Comparison of ENCODE assay signal across 22 mouse cellular contexts in genomic region chr1:153376446-153376845, GRCm38 (mm10). TPM values are rescaled to one million over a fixed set of nuclear protein-coding genes. Genes with fewer than 3 reads are reported as not detected.
DNase-seq lines count a peak whose midpoint lies in the region; ATAC-seq and TF ChIP-seq lines count a peak whose summit lies in the region.
"Had no signal": no experiment of that assay in that cellular context is flagged by ENCODE, and none has a peak within 500 bp of the region (broad histone marks: within the 10 kb centered on the region; RNA-seq: fewer than 3 reads in every experiment).

No protein-coding gene starts in this region.

- H3K79me2 ChIP-seq in myocyte (ENCODE audit: control insufficient read depth, insufficient read depth): no peaks in the 10 kb centered on the region

- H3K9ac ChIP-seq in hindbrain, embryonic 15.5 days: no peak overlapping the region
- no peak overlapping the region for H3K9ac ChIP-seq in hindbrain, embryonic 12.5 days
- H3K9ac ChIP-seq: embryonic facial prominence, embryonic 13.5 days; forebrain, embryonic 12.5 days; heart, embryonic 15.5 days; intestine, embryonic 15.5 days had no signal

- no peaks in the 10 kb centered on the region for H3K9me3 ChIP-seq in hindbrain, embryonic 15.5 days
- no peaks in the 10 kb centered on the region for H3K9me3 ChIP-seq in hindbrain, embryonic 12.5 days (replicated peaks)
- H3K9me3 ChIP-seq: embryonic facial prominence, embryonic 13.5 days; forebrain, embryonic 12.5 days; heart, embryonic 15.5 days; intestine, embryonic 15.5 days had no signal

- no peak overlapping the region for H3K4me3 ChIP-seq in hindbrain, embryonic 15.5 days
- H3K4me3 ChIP-seq in hindbrain, embryonic 12.5 days: no peak overlapping the region
- H3K4me3 ChIP-seq in myocyte: no peak overlapping the region
- H3K4me3 ChIP-seq: embryonic facial prominence, embryonic 13.5 days; forebrain, embryonic 12.5 days; heart, embryonic 15.5 days; intestine, embryonic 15.5 days had no signal

- WGBS in hindbrain, embryonic 15.5 days: 17% methylated on average over 6 of the region's 6 CpGs
- WGBS in hindbrain, embryonic 12.5 days: 19% methylated on average over 6 of the region's 6 CpGs

- H3K4me1 ChIP-seq in hindbrain, embryonic 15.5 days (replicated peaks): no peaks in the 10 kb centered on the region
- no peaks in the 10 kb centered on the region for H3K4me1 ChIP-seq in hindbrain, embryonic 12.5 days
- H3K4me1 ChIP-seq: embryonic facial prominence, embryonic 13.5 days; heart, embryonic 15.5 days had no signal

- no peaks in the 10 kb centered on the region for H3K27me3 ChIP-seq in hindbrain, embryonic 15.5 days
- no peaks in the 10 kb centered on the region for H3K27me3 ChIP-seq in hindbrain, embryonic 12.5 days
- no peaks in the 10 kb centered on the region for H3K27me3 ChIP-seq in myocyte (ENCODE audit: control insufficient read depth, insufficient read depth, insufficient read length)
- H3K27me3 ChIP-seq: embryonic facial prominence, embryonic 13.5 days; forebrain, embryonic 12.5 days; heart, embryonic 15.5 days; intestine, embryonic 15.5 days had no signal

- H3K27ac ChIP-seq in hindbrain, embryonic 15.5 days (replicated peaks): no peak overlapping the region
- no peak overlapping the region for H3K27ac ChIP-seq in hindbrain, embryonic 12.5 days
- H3K27ac ChIP-seq: embryonic facial prominence, embryonic 13.5 days; forebrain, embryonic 12.5 days; heart, embryonic 15.5 days; hindbrain, postnatal 0 days; intestine, embryonic 15.5 days had no signal

- H3ac ChIP-seq in myocyte (ENCODE audit: control insufficient read depth, insufficient read length): no peak overlapping the region

- DNase-seq in ES-CJ7 (ENCODE audit: low read depth, low spot score): peak; percentile 99
- peak; percentile 21 for DNase-seq in Muller cell, postnatal 12 days (ENCODE audit: inconsistent ontology term)
- no peak for DNase-seq in yolk sac, embryonic 10.5 days (ENCODE audit: low spot score)
- no peak for DNase-seq in ovary, postnatal 14 days (ENCODE audit: low spot score)
- DNase-seq: adrenal gland, postnatal 14 days; cerebellum, adult 11-12 months; cerebellum, adult 9-10 months; cerebellum, postnatal 25 days; gastrocnemius, postnatal 10 days; heart, postnatal 14 days; kidney, adult 18-20 months had no signal

- TF ChIP-seq POLR2A in myocyte (IDR thresholded peaks at IDR 0.05; ENCODE audit: insufficient read length, low read depth): no peak

- H3K36me3 ChIP-seq in hindbrain, embryonic 15.5 days: no peaks in the 10 kb centered on the region
- no peaks in the 10 kb centered on the region for H3K36me3 ChIP-seq in hindbrain, embryonic 12.5 days
- no peaks in the 10 kb centered on the region for H3K36me3 ChIP-seq in myocyte (ENCODE audit: control insufficient read depth, insufficient read depth)
- H3K36me3 ChIP-seq: embryonic facial prominence, embryonic 13.5 days; forebrain, embryonic 12.5 days; heart, embryonic 15.5 days; intestine, embryonic 15.5 days had no signal

- ATAC-seq in hindbrain, embryonic 15.5 days (ENCODE audit: low FRiP score, low read depth): no peak
- ATAC-seq in hindbrain, embryonic 12.5 days (ENCODE audit: low FRiP score): no peak
- ATAC-seq: activated CD4-positive, CD25-positive, alpha-beta regulatory T cell, adult 4 months; forebrain, embryonic 16.5 days; hindbrain, postnatal 0 days; intestine, embryonic 15.5 days had no signal

- 0 out of 2 replicates have a peak overlapping the region, but pooled peaks have one; percentile 6 for H3K4me2 ChIP-seq in hindbrain, embryonic 15.5 days
- no peak overlapping the region for H3K4me2 ChIP-seq in hindbrain, embryonic 12.5 days (replicated peaks)
- peak overlapping the region; percentile 12 for H3K4me2 ChIP-seq in myocyte (ENCODE audit: low read depth)
- H3K4me2 ChIP-seq: embryonic facial prominence, embryonic 13.5 days; forebrain, embryonic 12.5 days; heart, embryonic 11.5 days; heart, embryonic 15.5 days; intestine, embryonic 15.5 days had no signal

TF ChIP-seq in myocyte, 11 proteins besides CTCF, POLR2A, EP300 and RAD21:
- no peak for TF ChIP-seq POLR2AphosphoS2 (IDR thresholded peaks at IDR 0.05; ENCODE audit: insufficient read length, low read depth)
- TF ChIP-seq E2F4 (IDR thresholded peaks at IDR 0.05; ENCODE audit: insufficient read depth): no peak
- no peak for TF ChIP-seq SRF (IDR thresholded peaks at IDR 0.05; ENCODE audit: control insufficient read depth, insufficient read length, low read depth)

RNA-seq across cellular contexts. Expression of gene Lamc1, which starts 43.9 kb away (rescaled TPM):
- 19.2 and 20.9 TPM in 2 replicates for polyA plus RNA-seq in hindbrain, embryonic 15.5 days (2015; fragmentation: Nextera tagmentation; extraction: Ambion mirVana)
- 35.7 and 36.0 TPM in 2 replicates for polyA plus RNA-seq in hindbrain, embryonic 12.5 days (2016; fragmentation: Nextera tagmentation; extraction: Ambion mirVana)
- 50.9 TPM for polyA plus RNA-seq in myocyte (2012; fragmentation: generic; extraction: Trizol)

RNA-seq across cellular contexts. Expression of gene Shcbp1l, which starts 48.5 kb away (rescaled TPM):
- polyA plus RNA-seq in hindbrain, embryonic 15.5 days (2015; fragmentation: Nextera tagmentation; extraction: Ambion mirVana): 0.66 and 1.0 TPM in 2 replicates
- 0.20 and 0.39 TPM in 2 replicates for polyA plus RNA-seq in hindbrain, embryonic 12.5 days (2016; fragmentation: Nextera tagmentation; extraction: Ambion mirVana)
- not detected for polyA plus RNA-seq in myocyte (2012; fragmentation: generic; extraction: Trizol)
- polyA plus RNA-seq: heart, embryonic 15.5 days had no signal

Comparison
In these comparisons a context has a peak if more than half of its experiments do, and no peak if none do; other contexts are left out.
1. DNase-seq: peak in ES-CJ7 (single experiment) and Muller cell, postnatal 12 days (single experiment); none in yolk sac, embryonic 10.5 days (single experiment) and ovary, postnatal 14 days (single experiment).